Comparison of ENCODE assay signal across 8 mouse cellular contexts in the genomic region with DNA sequence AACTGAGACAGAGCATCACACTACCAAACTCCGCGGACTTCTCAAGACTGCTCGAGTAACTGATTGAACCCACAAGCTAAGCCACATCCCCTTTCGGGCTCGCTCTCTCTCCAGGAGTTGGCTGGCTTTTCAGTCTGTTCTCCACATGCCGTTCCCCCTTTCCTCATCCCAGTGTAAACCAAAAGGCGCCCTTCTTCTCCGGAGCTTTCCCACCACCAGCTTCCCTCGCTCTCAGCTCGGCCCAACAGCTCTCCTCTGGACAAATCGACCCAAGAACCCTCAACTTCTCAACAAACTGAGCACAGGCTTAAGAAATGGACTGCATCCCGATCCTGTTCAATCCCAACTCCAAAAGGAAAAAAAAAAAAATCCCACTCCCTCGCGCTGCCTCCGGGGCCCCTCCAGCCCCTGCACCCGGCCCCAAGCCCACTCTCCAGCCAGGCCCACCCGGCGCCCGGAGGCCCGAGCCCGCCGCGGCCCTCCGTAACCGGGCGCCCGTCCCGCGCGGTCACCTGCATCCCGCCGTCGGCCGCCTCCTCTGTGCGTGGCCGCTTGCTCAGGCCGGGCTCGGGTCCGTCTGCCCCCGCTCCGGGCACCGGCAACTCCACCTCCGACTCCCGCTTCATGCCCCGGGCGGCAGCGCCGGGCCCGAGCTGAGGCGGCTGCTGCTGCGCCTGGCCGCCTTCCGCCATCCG. TPM values are rescaled to one million over a fixed set of nuclear protein-coding genes. Genes with fewer than 3 reads are reported as not detected.
DNase-seq lines count a peak whose midpoint lies in the region; ATAC-seq and TF ChIP-seq lines count a peak whose summit lies in the region.

No protein-coding gene starts in this region.

- no peak for ATAC-seq in erythroblast, adult 5-6 weeks (replicated peaks; ENCODE audit: low FRiP score, poor library complexity, severe bottlenecking)
- ATAC-seq in frontal cortex, adult (ENCODE audit: low TSS enrichment), result peak; percentile 18; the same call in 1 of the 2 replicates
- ATAC-seq in hindbrain, embryonic 11.5 days (ENCODE audit: low FRiP score), result no peak; the same call in 1 of the 2 replicates
- peak; percentile 59 for ATAC-seq in midbrain, embryonic 11.5 days (ENCODE audit: low FRiP score)
- ATAC-seq in stomach, postnatal 0 days (ENCODE audit: low FRiP score, low TSS enrichment), result peak; percentile 25; the same call in 1 of the 2 replicates

- peak overlapping the region; percentile 65 for H3K4me2 ChIP-seq in hindbrain, embryonic 11.5 days (replicated peaks; ENCODE audit: low read depth, low read length)
- peak overlapping the region; percentile 71 for H3K4me2 ChIP-seq in midbrain, embryonic 11.5 days
- H3K4me2 ChIP-seq in stomach, postnatal 0 days (replicated peaks; ENCODE audit: low read depth), result peak overlapping the region; percentile 75

- no peaks in the 10 kb centered on the region for H3K36me3 ChIP-seq in erythroblast, embryonic 14.5 days (ENCODE audit: control insufficient read depth)
- H3K36me3 ChIP-seq in hindbrain, embryonic 11.5 days (ENCODE audit: control insufficient read depth, insufficient read depth, low read length), result no peaks in the 10 kb centered on the region
- H3K36me3 ChIP-seq in midbrain, embryonic 11.5 days (ENCODE audit: control insufficient read depth, insufficient read depth, low read length), result no peaks in the 10 kb centered on the region
- H3K36me3 ChIP-seq in stomach, postnatal 0 days (ENCODE audit: control insufficient read depth, insufficient read depth, low read length), result no peaks in the 10 kb centered on the region

- H3K4me1 ChIP-seq in erythroblast, embryonic 14.5 days (ENCODE audit: control insufficient read depth), result peaks cover 12% of the 10 kb centered on the region
- H3K4me1 ChIP-seq in hindbrain, embryonic 11.5 days (replicated peaks; ENCODE audit: control insufficient read depth, insufficient read depth, low read length), result peaks cover 8% of the 10 kb centered on the region
- peaks cover 23% of the 10 kb centered on the region for H3K4me1 ChIP-seq in midbrain, embryonic 11.5 days (ENCODE audit: control insufficient read depth, insufficient read depth, low read length)
- peaks cover 7% of the 10 kb centered on the region for H3K4me1 ChIP-seq in stomach, postnatal 0 days (replicated peaks; ENCODE audit: control insufficient read depth, insufficient read depth)

- H3K9me3 ChIP-seq in erythroblast, embryonic 14.5 days (ENCODE audit: control insufficient read depth, low read length), result no peaks in the 10 kb centered on the region; the same call in 1 of the 2 replicates
- no peaks in the 10 kb centered on the region for H3K9me3 ChIP-seq in hindbrain, embryonic 11.5 days (ENCODE audit: control insufficient read depth, low read length)
- no peaks in the 10 kb centered on the region for H3K9me3 ChIP-seq in midbrain, embryonic 11.5 days (ENCODE audit: control insufficient read depth, low read length)
- H3K9me3 ChIP-seq in stomach, postnatal 0 days (ENCODE audit: control insufficient read depth, low read length), result no peaks in the 10 kb centered on the region

- H3K27ac ChIP-seq in hindbrain, embryonic 11.5 days (ENCODE audit: low read depth, low read length), result peak overlapping the region; percentile 99
- H3K27ac ChIP-seq in left cerebral cortex, adult 2 months, result peak overlapping the region; percentile 96
- peak overlapping the region; percentile 99 for H3K27ac ChIP-seq in midbrain, embryonic 11.5 days (ENCODE audit: low read depth, low read length)
- H3K27ac ChIP-seq in stomach, postnatal 0 days (replicated peaks), result peak overlapping the region; percentile 99

- WGBS in hindbrain, embryonic 11.5 days, result under 1% methylated on average over 37 of the region's 54 CpGs
- under 1% methylated on average over 43 of the region's 54 CpGs for WGBS in midbrain, embryonic 11.5 days
- under 1% methylated on average over 39 of the region's 54 CpGs for WGBS in stomach, postnatal 0 days

- H3K9ac ChIP-seq in hindbrain, embryonic 11.5 days (ENCODE audit: low read depth, low read length), result peak overlapping the region; percentile 91
- peak overlapping the region; percentile 97 for H3K9ac ChIP-seq in midbrain, embryonic 11.5 days (ENCODE audit: low read length)
- H3K9ac ChIP-seq in stomach, postnatal 0 days (ENCODE audit: low read length), result peak overlapping the region; percentile 98

- H3K4me3 ChIP-seq in erythroblast, embryonic 14.5 days (replicated peaks), result peak overlapping the region; percentile 58
- H3K4me3 ChIP-seq in hindbrain, embryonic 11.5 days (ENCODE audit: low read depth, low read length), result peak overlapping the region; percentile 94
- H3K4me3 ChIP-seq in left cerebral cortex, adult 2 months, result peak overlapping the region; percentile 89
- H3K4me3 ChIP-seq in midbrain, embryonic 11.5 days (ENCODE audit: low read depth, low read length), result peak overlapping the region; percentile 90
- peak overlapping the region; percentile 93 for H3K4me3 ChIP-seq in stomach, postnatal 0 days (ENCODE audit: low read depth, low read length)

- TF ChIP-seq EP300 in stomach, postnatal 0 days (optimal IDR thresholded peaks at IDR 0.05), result no peak

- DNase-seq in cerebellum, adult 8-10 months, result peak; percentile 41
- DNase-seq in hindbrain, embryonic 11.5 days (ENCODE audit: low spot score), result peak; percentile 68
- DNase-seq in left cerebral cortex, adult 2 months (ENCODE audit: extremely low spot score in 1 of 2, low spot score in 2 of 2), result peak; percentile 12 to 34
- peak; percentile 95 for DNase-seq in midbrain, embryonic 11.5 days (ENCODE audit: low spot score, missing footprints)
- peak; percentile 58 for DNase-seq in stomach, postnatal 0 days (ENCODE audit: low spot score)

- H3K27me3 ChIP-seq in erythroblast, embryonic 14.5 days (ENCODE audit: control insufficient read depth), result peaks cover 59% of the 10 kb centered on the region
- no peaks in the 10 kb centered on the region for H3K27me3 ChIP-seq in hindbrain, embryonic 11.5 days (ENCODE audit: control insufficient read depth, insufficient read depth, low read length)
- H3K27me3 ChIP-seq in midbrain, embryonic 11.5 days (ENCODE audit: control insufficient read depth, insufficient read depth, low read length), result no peaks in the 10 kb centered on the region; the same call in 1 of the 2 replicates
- H3K27me3 ChIP-seq in stomach, postnatal 0 days (ENCODE audit: control insufficient read depth, insufficient read depth, low read length), result no peaks in the 10 kb centered on the region

- intact Hi-C loops in left cerebral cortex, adult 2 months (cut with DNase I), result loop anchor here (2.0 to 5.0 kb wide), 2 partner anchors 27 to 54 kb away; no protein-coding TSS in a partner anchor

- TF ChIP-seq CTCF in left cerebral cortex, adult 2 months (IDR thresholded peaks at IDR 0.05), result no peak
- TF ChIP-seq CTCF in stomach, postnatal 0 days (IDR thresholded peaks at IDR 0.05; ENCODE audit: low read depth), result no peak

RNA-seq across cellular contexts. Expression of a gene that starts 0.8 kb away (rescaled TPM):
- polyA plus RNA-seq in erythroblast, embryonic 14.5 days (2012), result 0.11 TPM in 1 of 2 replicates, not detected in the other
- total RNA-seq in erythroblast, adult 5-6 weeks (2015; ENCODE audit: low replicate concordance), result not detected in 2 replicates
- not detected in 2 replicates for total RNA-seq in erythroblast, adult 5-6 weeks (2017; ENCODE audit: low replicate concordance)
- 115 and 142 TPM in 2 replicates for polyA plus RNA-seq in hindbrain, embryonic 11.5 days (2014; fragmentation: Nextera tagmentation; extraction: Ambion mirVana)
- total RNA-seq in left cerebral cortex, adult 2 months (2021), result 100 to 1,000 TPM; 248 to 258 TPM
- polyA plus RNA-seq in midbrain, embryonic 11.5 days (2014; fragmentation: Nextera tagmentation; extraction: Ambion mirVana), result 73.2 and 79.9 TPM in 2 replicates
- 23.2 and 24.4 TPM in 2 replicates for polyA plus RNA-seq in stomach, postnatal 0 days (2015; fragmentation: Nextera tagmentation; extraction: Ambion mirVana)

Comparison
In these comparisons a context has a peak if more than half of its experiments do, and no peak if none do; other contexts are left out.
1. ATAC-seq: peak in frontal cortex, adult (single experiment), midbrain, embryonic 11.5 days (single experiment) and stomach, postnatal 0 days (single experiment); none in erythroblast, adult 5-6 weeks (single experiment) and hindbrain, embryonic 11.5 days (single experiment).
2. DNase-seq: peak in every context shown above with its lines; median percentile 95 in midbrain, embryonic 11.5 days; 68 in hindbrain, embryonic 11.5 days; 58 in stomach, postnatal 0 days; 41 in cerebellum, adult 8-10 months; 23 in left cerebral cortex, adult 2 months.
3. RNA of a gene that starts 0.8 kb away (polyA plus RNA-seq): 115 to 142 TPM in hindbrain, embryonic 11.5 days, 73.2 to 79.9 TPM in midbrain, embryonic 11.5 days and 23.2 to 24.4 TPM in stomach, postnatal 0 days; 0.11 TPM in erythroblast, embryonic 14.5 days; every median in the first group is over 10 times any median in the second.
4. Peak in every context shown above with its lines, with median percentiles within 50 percentile points of each other: H3K4me3 ChIP-seq, H3K27ac ChIP-seq, H3K4me2 ChIP-seq and H3K9ac ChIP-seq.